Mouse (Mus musculus) spleen, postnatal 36 days (tissue): ENCODE measurements around the gene Mup8.
"Not testable (repeated sequence)": the region's sequence is repeated elsewhere in the genome, so short reads cannot be mapped to it uniquely, and the experiment has no call there.

Experiments used
- DNase-seq, 2 experiments: peaks; one replicate each; pipeline ENCODE4 v3.0.0; 2022; ENCODE audit warnings: low spot score in 2 of 2, mixed read lengths in 1 of 2

Gene Mup8

GRCm38 (mm10) chr4:60222499-60222898 is at the start of gene Mup8:
TSS of gene Mup8 (minus strand) at chr4:60222599.
- not testable (repeated sequence) for DNase-seq

GRCm38 (mm10) chr4:60265977-60266770 is 43.8 kb upstream of the Mup8 start:
- DNase-seq = not testable (repeated sequence)

- not testable (repeated sequence) for DNase-seq
Observed at GRCm38 (mm10) chr4:60262706-60263105, 40.3 kb upstream of the Mup8 start.
